Mouse (Mus musculus) right cerebral cortex, postnatal 4 days (tissue): ENCODE results near the gene Zfp687.

Experiments used
- DNase-seq: peaks from one replicate; pipeline ENCODE4 v3.0.0-alpha.2; 2022

The Zfp687 gene

DNA sequence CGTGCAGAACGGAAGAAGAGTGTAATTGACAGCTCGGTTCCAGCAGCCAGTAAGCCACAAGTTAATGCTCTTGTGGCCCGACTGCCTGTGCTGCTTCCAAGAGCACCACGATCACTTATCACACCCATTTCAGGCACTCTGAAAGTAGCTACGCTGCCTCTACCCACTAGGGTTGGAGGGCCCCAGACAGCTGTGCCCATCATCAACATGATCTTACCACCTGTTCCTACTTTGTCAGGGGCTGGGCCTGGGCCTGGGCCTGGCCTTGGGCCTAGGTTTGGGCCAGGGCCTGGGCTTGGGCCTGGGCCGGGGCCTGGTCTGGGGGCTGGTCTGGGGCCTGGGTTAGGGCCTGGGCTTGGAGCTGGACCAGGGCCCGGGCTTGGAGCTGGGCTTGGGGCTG, 57.0 kb downstream of the Zfp687 start:
- no peak for DNase-seq
